Mouse (Mus musculus) bone marrow, adult 2 months (tissue): ENCODE measurements around the gene Gpr152. TPM values are rescaled to one million over a fixed set of nuclear protein-coding genes. Genes with fewer than 3 reads are reported as not detected.

Experiments
- H3K27ac ChIP-seq: fragments of 200-500 bp; 2 replicates; pipeline ENCODE4 v1.5.1; 2012; ENCODE audit warnings: low read depth, mild to moderate bottlenecking, control low read depth, inconsistent platforms, low read length; ENCODE audit not compliant: control insufficient read depth, poor library complexity, insufficient read depth
- H3K4me1 ChIP-seq: fragments of 200-500 bp; 2 replicates; pipeline ENCODE4 v1.6.1; 2011; ENCODE audit warnings: low read length; ENCODE audit not compliant: control insufficient read depth, insufficient read depth
- H3K4me3 ChIP-seq: fragments of 200-500 bp; replicated peaks from 2 replicates; pipeline ENCODE3; 2011; ENCODE audit warnings: mild to moderate bottlenecking, low read depth, low read length, control low read depth; ENCODE audit not compliant: control insufficient read depth
- CTCF ChIP-seq: fragments of 200-500 bp; IDR thresholded peaks from 2 replicates; pipeline ENCODE4 v1.5.1; 2011; ENCODE audit warnings: low read length, control low read depth; ENCODE audit not compliant: control insufficient read depth, insufficient read depth
- POLR2A ChIP-seq: fragments of 200-500 bp; IDR thresholded peaks from 2 replicates; pipeline ENCODE4 v1.6.1; 2011; ENCODE audit warnings: low read depth, mild to moderate bottlenecking, control low read depth, low read length, borderline replicate concordance; ENCODE audit not compliant: control insufficient read depth
- WGBS: fragments of 180-500 bp; shearing (Covaris S2); methylation state at CpG from one replicate; pipeline ENCODE4 v1.1.7; 2018; 5-methylcytosine and 5-hydroxymethylcytosine counted together
- polyA plus RNA-seq: library from polyadenylated mRNA; stranded (reverse); fragments of >200 nt; gene quantifications from 2 replicates; pipeline ENCODE4 v1.2.4, GENCODE M21; 2011; ENCODE audit warnings: low replicate concordance; ENCODE audit not compliant: missing spikeins, insufficient read depth, insufficient read length

The Gpr152 gene
- polyA plus RNA-seq: not detected in 2 replicates

DNA sequence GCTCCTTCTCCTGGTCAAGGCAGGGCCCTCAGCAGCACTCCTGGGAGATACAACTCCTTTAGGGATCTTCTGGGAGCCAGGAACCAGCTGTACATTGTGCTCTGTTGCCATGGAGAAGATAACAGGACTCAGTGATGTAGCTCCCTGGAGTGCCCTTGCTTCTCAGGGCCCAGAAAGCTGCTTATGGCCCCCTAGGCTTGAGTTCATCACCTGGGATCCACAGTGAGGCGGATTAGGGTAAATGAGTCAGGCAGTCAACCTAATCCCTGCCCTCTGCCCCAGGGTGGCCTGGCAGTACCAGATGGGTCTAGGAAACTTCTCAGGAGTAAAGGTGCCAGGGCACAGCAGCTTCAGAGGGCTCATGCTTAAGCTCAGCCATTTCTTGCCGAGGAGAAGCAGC is at the start of gene Gpr152:
TSS of gene Gpr152 (plus strand) at position 342 of the 400 bp plus-strand sequence.
- no peak for TF ChIP-seq CTCF
- TF ChIP-seq POLR2A: no peak
- no peak within 1 kb of the TSS for H3K4me3 ChIP-seq
- H3K4me1 ChIP-seq: peaks cover 2% of the 10 kb centered on the region
- WGBS: 81% methylated on average over 2 of the region's 2 CpGs
- H3K27ac ChIP-seq: no peak within 1 kb of the TSS

DNA sequence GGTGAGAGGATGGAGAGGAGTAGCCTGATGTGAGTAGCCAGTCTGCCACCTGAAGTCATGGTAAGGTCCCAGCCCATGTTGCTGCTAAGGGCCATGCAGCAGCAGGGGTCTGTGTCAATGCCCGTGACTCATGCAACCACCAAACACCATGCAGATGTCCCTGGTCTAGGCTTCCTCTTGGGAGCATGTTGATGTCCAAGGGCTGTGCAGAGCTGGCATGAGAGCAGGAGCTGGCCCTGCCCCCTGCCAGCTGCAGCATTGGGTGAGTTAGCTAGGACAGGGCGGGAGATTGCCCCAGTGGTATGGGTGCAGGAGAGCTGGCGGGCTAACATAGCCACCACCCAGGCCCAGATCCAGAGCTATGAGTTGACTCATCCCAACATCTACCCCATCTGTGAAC is 49.1 kb upstream of the Gpr152 start:
- H3K27ac ChIP-seq: no peak overlapping the region
- 69% methylated on average over 3 of the region's 3 CpGs for WGBS
- H3K4me3 ChIP-seq: no peak overlapping the region
- H3K4me1 ChIP-seq: no peaks in the 10 kb centered on the region
- TF ChIP-seq CTCF (no peak), POLR2A (no peak)

DNA sequence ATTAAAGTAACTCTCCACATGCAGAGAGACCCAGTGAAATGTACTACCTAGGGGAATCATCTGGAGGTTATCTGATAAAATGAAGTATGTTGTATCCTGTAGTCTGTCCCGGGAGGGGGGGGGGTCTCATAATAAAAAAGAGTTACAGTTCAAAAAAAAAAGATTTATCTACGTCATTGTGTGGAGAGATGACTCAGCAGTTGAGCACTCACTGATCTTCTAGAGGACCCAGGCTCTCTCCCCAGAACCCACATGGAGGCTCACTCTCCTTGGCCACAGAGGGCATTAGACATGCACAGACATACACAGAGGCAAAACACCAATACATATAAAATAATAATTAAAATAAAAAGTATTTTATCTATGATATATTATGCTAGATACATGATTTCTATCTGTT is 48.2 kb upstream of the Gpr152 start:
- H3K4me1 ChIP-seq: no peaks in the 10 kb centered on the region
- no peak overlapping the region for H3K27ac ChIP-seq
- WGBS: 31% methylated on average over 2 of the region's 2 CpGs
- TF ChIP-seq CTCF: no peak
- no peak for TF ChIP-seq POLR2A
- H3K4me3 ChIP-seq: no peak overlapping the region

DNA sequence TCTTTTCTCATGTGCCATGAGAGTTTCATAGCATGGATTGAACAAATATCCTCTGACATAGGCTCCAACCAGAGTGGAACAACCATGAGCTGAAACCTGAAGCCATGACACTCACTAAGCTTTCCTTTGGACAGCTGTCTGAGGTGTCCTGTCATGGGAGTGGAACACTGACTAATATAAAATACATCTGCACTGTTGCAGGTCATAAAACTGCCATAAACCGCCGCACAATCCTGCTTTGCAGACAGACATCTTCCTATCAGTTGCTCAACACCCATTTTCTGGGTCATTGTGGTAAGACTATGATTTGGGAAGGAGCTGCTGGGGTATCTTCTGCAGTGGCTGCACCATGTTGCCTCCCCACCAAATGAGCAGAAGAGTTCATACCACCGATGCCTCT is 46.8 kb upstream of the Gpr152 start:
- WGBS: 30% methylated on average over 3 of the region's 3 CpGs
- Histone ChIP-seq H3K4me1 (peaks cover 1% of the 10 kb centered on the region; the same call in 1 of the 2 replicates), H3K4me3 (no peak overlapping the region), H3K27ac (no peak overlapping the region)
- no peak for TF ChIP-seq POLR2A

DNA sequence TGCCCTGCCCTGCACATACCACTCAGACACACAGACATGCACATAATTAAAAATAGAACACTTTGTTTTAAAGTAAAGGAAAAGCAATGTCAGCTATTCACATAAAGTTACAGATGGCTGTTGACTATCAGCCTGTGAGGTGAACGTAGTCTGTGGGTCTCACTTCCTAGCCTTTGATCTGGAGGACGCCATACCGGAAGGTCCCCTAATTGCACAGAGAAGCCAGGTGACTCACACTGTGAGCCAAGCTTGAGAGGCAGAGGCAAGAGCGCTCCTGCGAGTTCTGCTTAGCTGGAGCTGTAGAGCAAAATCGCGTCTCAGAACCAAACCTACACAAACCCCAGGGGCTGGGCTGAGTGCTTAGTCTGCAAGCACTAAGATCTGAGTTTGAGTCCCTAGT is 45.8 kb upstream of the Gpr152 start:
- no peak overlapping the region for H3K4me3 ChIP-seq
- H3K4me1 ChIP-seq: peaks cover 1% of the 10 kb centered on the region; the same call in 1 of the 2 replicates
- no peak for TF ChIP-seq POLR2A
- TF ChIP-seq CTCF: no peak
- WGBS: 70% methylated on average over 7 of the region's 7 CpGs
- no peak overlapping the region for H3K27ac ChIP-seq

DNA sequence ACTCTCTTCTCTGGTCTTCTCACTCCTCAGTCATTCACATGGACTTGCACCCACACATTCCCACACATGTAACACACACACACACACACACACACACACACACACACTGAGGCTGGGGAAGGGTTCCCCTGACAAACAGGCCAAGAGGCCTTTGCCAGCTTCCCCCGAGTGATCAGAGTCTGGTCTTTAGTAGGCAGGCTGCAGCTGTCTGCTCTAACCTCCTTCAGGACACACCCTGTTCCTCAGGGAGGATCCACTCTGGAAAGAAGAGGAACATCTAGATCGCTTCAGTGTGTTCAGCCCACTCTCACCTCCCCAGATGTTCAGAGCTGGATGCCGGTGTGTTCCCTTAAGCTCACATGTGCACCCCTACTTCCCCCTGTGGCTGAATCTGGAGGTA is 45.2 kb upstream of the Gpr152 start:
- TF ChIP-seq POLR2A (no peak), CTCF (no peak)
- Histone ChIP-seq H3K4me3 (no peak overlapping the region), H3K27ac (no peak overlapping the region), H3K4me1 (peaks cover 1% of the 10 kb centered on the region; the same call in 1 of the 2 replicates)
- WGBS: 77% methylated on average over 3 of the region's 3 CpGs

DNA sequence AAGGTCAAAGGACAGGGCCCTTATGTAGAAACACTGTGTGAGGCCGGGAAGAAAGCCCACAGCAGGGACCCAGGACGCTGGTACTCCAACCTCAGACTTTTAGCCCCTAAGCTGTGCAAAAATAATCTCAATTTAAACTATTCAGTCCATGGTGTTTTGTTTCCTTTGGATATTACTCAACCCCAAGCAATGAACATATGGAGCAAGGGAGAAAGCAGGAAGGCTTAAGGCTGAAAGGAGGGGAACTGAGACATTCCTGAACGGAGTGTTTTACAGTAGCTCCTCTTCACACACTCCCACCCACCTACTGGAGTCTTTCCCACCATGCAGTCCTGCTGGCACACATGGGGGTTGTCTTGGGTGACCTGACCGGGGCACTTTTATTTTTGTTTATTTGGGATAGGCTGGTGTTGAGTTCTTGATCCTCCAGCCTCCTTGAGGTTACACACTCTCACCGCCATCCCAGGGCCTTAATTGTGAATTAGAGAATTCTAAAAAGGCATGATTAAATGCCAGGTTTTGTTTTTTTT is 44.7 kb upstream of the Gpr152 start:
- Histone ChIP-seq H3K27ac (no peak overlapping the region), H3K4me1 (peaks cover 1% of the 10 kb centered on the region; the same call in 1 of the 2 replicates), H3K4me3 (no peak overlapping the region)
- 82% methylated on average over 5 of the region's 5 CpGs for WGBS
- no peak for TF ChIP-seq POLR2A
- no peak for TF ChIP-seq CTCF

DNA sequence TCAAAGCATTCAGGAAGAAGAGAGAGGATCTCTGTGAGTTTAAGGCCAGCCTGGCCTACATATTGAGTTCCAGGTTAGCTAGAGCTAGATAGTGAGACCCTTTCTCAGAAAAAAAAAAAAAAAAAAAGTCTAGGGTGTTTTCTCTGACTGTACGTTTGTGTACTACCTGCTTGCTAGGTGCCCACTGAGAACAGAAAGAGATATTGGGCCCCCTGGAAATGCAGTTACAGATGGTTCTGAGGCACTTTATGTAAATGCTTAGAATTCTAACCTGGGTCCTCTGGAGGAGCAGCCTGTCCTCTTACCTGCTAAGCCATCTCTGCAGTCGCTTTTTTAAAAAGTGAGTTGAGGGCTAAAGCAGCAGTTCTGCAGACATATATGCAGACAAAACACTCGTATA is 43.8 kb upstream of the Gpr152 start:
- 80% methylated on average over 3 of the region's 3 CpGs for WGBS
- no peak for TF ChIP-seq POLR2A
- no peak for TF ChIP-seq CTCF
- Histone ChIP-seq H3K27ac (no peak overlapping the region), H3K4me3 (no peak overlapping the region), H3K4me1 (peaks cover 1% of the 10 kb centered on the region; the same call in 1 of the 2 replicates)
